Mouse (Mus musculus) myocyte (in vitro differentiated cells): Measurements from ENCODE around the gene Stx16.

Experiments
- CEBPB ChIP-seq: IDR thresholded peaks from 2 replicates; pipeline ENCODE4 v1.6.1; 2011; ENCODE audit warnings: mild to moderate bottlenecking, moderate library complexity; ENCODE audit not compliant: poor library complexity, insufficient read depth, severe bottlenecking
- E2F4 ChIP-seq: IDR thresholded peaks from one replicate; pipeline ENCODE4 v1.6.1; 2011; ENCODE audit warnings: mild to moderate bottlenecking, control low read depth, moderate library complexity; ENCODE audit not compliant: insufficient read depth
- MAX ChIP-seq: IDR thresholded peaks from one replicate; pipeline ENCODE4 v1.6.1; 2011; ENCODE audit warnings: low read depth, mild to moderate bottlenecking, control low read depth
- MYOD1 ChIP-seq, 3 experiments: IDR thresholded peaks; one replicate each; pipeline ENCODE4 v1.6.1; 2011; ENCODE audit warnings: control low read depth in 2 of 3, low read depth in 2 of 3, mild to moderate bottlenecking in 2 of 3, moderate library complexity in 1 of 3; ENCODE audit not compliant: insufficient read length in 2 of 3, control insufficient read depth in 1 of 3
- MYOG ChIP-seq, 3 experiments: IDR thresholded peaks; one replicate each; pipeline ENCODE4 v1.6.1; 2011; ENCODE audit warnings: control low read depth in 2 of 3, low read depth in 2 of 3, mild to moderate bottlenecking in 2 of 3; ENCODE audit not compliant: insufficient read length in 2 of 3, control insufficient read depth in 1 of 3, insufficient read depth in 1 of 3
- POLR2A ChIP-seq: IDR thresholded peaks from one replicate; pipeline ENCODE4 v1.6.1; 2011; ENCODE audit warnings: low read depth, mild to moderate bottlenecking, control low read depth, moderate library complexity; ENCODE audit not compliant: insufficient read length
- REST ChIP-seq: IDR thresholded peaks from one replicate; pipeline ENCODE4 v1.6.1; 2011; ENCODE audit warnings: mild to moderate bottlenecking, control low read depth, moderate library complexity; ENCODE audit not compliant: insufficient read depth, insufficient read length
- TCF12 ChIP-seq: IDR thresholded peaks from one replicate; pipeline ENCODE4 v1.6.1; 2011; ENCODE audit warnings: mild to moderate bottlenecking, control low read depth; ENCODE audit not compliant: poor library complexity, insufficient read depth, severe bottlenecking
- USF1 ChIP-seq: IDR thresholded peaks from one replicate; pipeline ENCODE4 v1.6.1; 2011; ENCODE audit warnings: low read depth, mild to moderate bottlenecking, control low read depth, moderate library complexity

DNA sequence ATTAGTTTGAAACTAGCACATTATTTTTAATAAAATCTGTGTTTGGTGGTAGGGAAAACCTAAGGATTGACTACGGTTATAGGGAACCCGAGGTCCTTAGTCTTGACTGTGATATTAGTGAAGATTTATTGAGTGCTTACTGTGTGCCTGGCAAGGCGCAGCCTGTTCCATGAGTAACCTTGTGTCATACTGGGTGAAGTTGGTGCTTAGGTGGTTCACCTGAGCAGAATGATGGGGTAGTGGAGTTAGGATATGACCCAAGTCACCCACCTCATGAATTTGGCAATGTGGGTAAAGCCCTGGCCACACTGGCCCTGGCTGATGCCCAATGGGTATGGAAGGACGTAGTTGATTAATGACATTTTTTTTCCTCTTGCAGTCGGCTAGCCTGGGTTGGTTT is 5.7 kb downstream of the Stx16 start:
- TF ChIP-seq POLR2A: no peak
- TF ChIP-seq TCF12: no peak
- no peak for TF ChIP-seq USF1
- no peak for TF ChIP-seq MAX
- TF ChIP-seq REST: no peak
- no peak for TF ChIP-seq MYOG (IDR thresholded peaks at IDR 0.05; ENCODE audit: control insufficient read depth in 1 of 3, insufficient read depth in 1 of 3, insufficient read length in 2 of 3, low read depth in 2 of 3)
- TF ChIP-seq E2F4: no peak
- no peak for TF ChIP-seq MYOD1 (IDR thresholded peaks at IDR 0.05; ENCODE audit: control insufficient read depth in 1 of 3, insufficient read length in 2 of 3, low read depth in 2 of 3)
- TF ChIP-seq CEBPB: no peak
